Mouse (Mus musculus) gastrocnemius, postnatal 4 days (tissue): ENCODE data around the gene Vmp1. TPM values are rescaled to one million over a fixed set of nuclear protein-coding genes. Genes with fewer than 3 reads are reported as not detected.

Experiments used
- DNase-seq, 2 experiments: peaks; one replicate each; pipeline ENCODE4 v3.0.0; 2021 to 2022; ENCODE audit warnings: low spot score in 2 of 2, mixed read lengths in 2 of 2
- total RNA-seq, 2 experiments: library from RNA; stranded (reverse); gene quantifications; 2 replicates each; pipeline ENCODE4 v1.2.3; 2021

Vmp1 gene
- total RNA-seq, 2 experiments from 2014 or later = 55.1 to 65.5 TPM

- peak in 1 of 2 experiments; percentile 19 for DNase-seq
Observed at GRCm38 (mm10) chr11:86586868-86587792, 96.5 kb downstream of the Vmp1 start.

GRCm38 (mm10) chr11:86586177-86586867, 97.3 kb downstream of the Vmp1 start:
- no peak for DNase-seq

- no peak for DNase-seq
Observed at GRCm38 (mm10) chr11:86585598-86585984, 98.0 kb downstream of the Vmp1 start.

- DNase-seq = no peak
Observed at GRCm38 (mm10) chr11:86584898-86585597, 98.6 kb downstream of the Vmp1 start.

- no peak for DNase-seq
Observed at GRCm38 (mm10) chr11:86583990-86584897, 99.4 kb downstream of the Vmp1 start.

GRCm38 (mm10) chr11:86583313-86583825, 100.3 kb downstream of the Vmp1 start:
- DNase-seq = no peak

GRCm38 (mm10) chr11:86582543-86583260, 100.9 kb downstream of the Vmp1 start:
- DNase-seq = no peak

GRCm38 (mm10) chr11:86581943-86582542, 101.6 kb downstream of the Vmp1 start:
- no peak for DNase-seq

- DNase-seq = peak in 1 of 2 experiments; percentile 23
Observed at GRCm38 (mm10) chr11:86581250-86581753, 102.3 kb downstream of the Vmp1 start.

GRCm38 (mm10) chr11:86580319-86581113, 103.1 kb downstream of the Vmp1 start:
- no peak for DNase-seq

GRCm38 (mm10) chr11:86579731-86580318, 103.8 kb downstream of the Vmp1 start:
- peak in 1 of 2 experiments; percentile 22 for DNase-seq

- DNase-seq = peak in 1 of 2 experiments; percentile 56
Observed at GRCm38 (mm10) chr11:86578809-86579730, 104.6 kb downstream of the Vmp1 start.

GRCm38 (mm10) chr11:86578106-86578808, 105.4 kb downstream of the Vmp1 start:
- no peak for DNase-seq

GRCm38 (mm10) chr11:86577231-86577630, 106.4 kb downstream of the Vmp1 start:
- DNase-seq = no peak

- DNase-seq = no peak
Observed at GRCm38 (mm10) chr11:86575632-86576378, 107.8 kb downstream of the Vmp1 start.
